Mouse (Mus musculus) brain, embryonic 14.5 days (tissue): ENCODE measurements around the gene BC051019. TPM values are rescaled to one million over a fixed set of nuclear protein-coding genes. Genes with fewer than 3 reads are reported as not detected.

Experiments
- DNase-seq: peaks from one replicate; pipeline ENCODE4 v3.0.0-alpha.2; 2011; ENCODE audit warnings: low read depth
- CTCF ChIP-seq: fragments of 200-500 bp; IDR thresholded peaks from 2 replicates; pipeline ENCODE4 v1.5.1; 2012; ENCODE audit warnings: inconsistent platforms, mild to moderate bottlenecking, moderate library complexity, borderline replicate concordance; ENCODE audit not compliant: insufficient read depth, insufficient read length; ENCODE audit errors: extremely low read depth
- POLR2A ChIP-seq: fragments of 200-500 bp; IDR thresholded peaks from 2 replicates; pipeline ENCODE4 v1.6.1; 2012; ENCODE audit warnings: mild to moderate bottlenecking, inconsistent platforms, borderline replicate concordance; ENCODE audit not compliant: poor library complexity, insufficient read depth, insufficient read length, severe bottlenecking; ENCODE audit errors: extremely low read depth
- polyA plus RNA-seq: library from polyadenylated mRNA; depleted of rRNA; stranded (reverse); fragments of >200 nt; gene quantifications from 2 replicates; pipeline ENCODE4 v1.2.3, GENCODE M21; 2012; rRNA removed

The BC051019 gene
- polyA plus RNA-seq, 1 experiment: 0.26 TPM

GRCm38 (mm10) chr7:109674944-109675628 is 48.6 kb downstream of the BC051019 start:
- no peak for TF ChIP-seq CTCF
- TF ChIP-seq POLR2A: no peak
- no peak for DNase-seq

DNA sequence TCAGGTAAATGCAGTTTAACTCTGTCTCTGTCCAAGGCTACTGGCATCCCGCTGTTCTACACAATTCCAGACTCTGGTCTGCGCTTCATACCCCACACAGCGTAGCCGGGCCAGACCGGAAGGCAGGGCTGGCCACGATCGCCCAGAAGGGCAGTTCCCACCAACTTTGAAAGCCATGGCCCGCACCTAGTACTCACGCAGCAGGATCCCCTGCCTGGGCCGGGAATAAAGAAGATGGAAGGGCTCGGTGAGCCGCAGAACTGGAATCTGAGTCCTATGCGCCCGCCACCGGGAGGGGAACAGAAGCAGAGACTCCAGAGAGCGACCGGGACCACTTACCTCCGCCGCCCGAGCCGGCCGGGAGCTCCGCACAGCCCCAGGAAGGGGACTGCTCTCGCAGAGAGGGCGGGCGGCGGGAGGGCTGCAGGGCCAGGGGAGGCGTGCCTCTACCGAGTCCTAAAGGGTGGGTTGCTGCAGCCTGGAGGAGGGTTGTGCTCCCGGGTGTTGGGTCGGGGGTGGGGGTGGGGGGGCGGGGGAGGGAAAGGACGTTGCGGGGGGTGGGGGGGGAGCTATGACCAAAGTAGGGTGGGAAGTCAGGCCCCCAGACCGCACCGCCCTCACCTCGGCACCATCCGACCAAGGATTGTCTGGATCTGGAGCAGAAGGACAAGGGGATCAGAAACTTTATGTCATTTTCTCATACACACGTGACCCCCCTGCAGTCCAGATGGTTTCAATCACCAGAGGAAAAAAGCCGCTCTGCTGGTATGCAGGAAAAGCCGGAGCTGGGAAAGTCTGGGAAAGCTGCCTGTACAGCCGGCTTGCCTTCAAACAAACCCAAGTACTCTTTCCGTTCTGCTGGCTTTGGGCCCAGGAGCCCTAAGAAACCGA is 51.8 kb downstream of the BC051019 start:
- TF ChIP-seq CTCF (no peak), POLR2A (peak; percentile 41; the same call in 1 of the 2 replicates)
- DNase-seq: peak; percentile 93

DNA sequence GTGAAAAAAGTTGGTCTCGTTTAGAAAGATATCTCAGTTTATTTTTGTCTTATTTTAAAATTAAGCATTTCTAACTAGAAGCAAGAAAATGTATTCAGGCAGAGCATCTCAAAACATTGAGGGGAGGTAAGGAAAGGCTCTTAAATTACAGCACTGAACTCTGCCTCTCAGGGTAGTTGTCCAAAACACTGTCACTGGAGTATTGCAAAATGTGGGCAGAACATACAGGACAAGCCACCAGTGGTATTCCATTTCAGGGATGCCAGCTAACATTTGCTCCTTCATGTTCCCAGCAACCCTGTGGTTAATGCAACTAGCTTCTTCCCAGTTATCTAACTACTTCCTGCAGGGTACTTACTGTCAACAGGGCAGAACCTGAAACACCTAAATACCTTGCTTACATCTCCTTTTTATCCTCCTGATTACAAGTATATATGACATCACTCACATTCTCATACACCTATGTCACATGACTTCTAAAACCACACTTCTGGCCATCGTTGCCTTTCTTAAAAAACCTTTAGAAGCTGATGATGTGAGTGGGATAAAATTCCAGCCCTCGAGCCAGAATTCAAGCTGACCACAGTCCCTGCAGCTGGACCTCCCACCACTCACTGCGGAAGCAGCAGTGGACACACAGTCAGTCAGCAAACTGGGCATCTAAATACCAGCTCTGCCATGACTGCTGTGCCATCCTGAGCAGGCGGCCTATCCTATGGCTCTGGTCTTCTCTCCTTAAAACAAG is 54.1 kb downstream of the BC051019 start:
- TF ChIP-seq POLR2A (no peak), CTCF (no peak)
- DNase-seq: no peak

- DNase-seq: no peak
- no peak for TF ChIP-seq POLR2A
These were observed 57.0 kb downstream of the BC051019 start for GRCm38 (mm10) chr7:109666664-109667063.

GRCm38 (mm10) chr7:109662626-109663025 is 61.0 kb downstream of the BC051019 start:
- peak; percentile 38 for DNase-seq
- TF ChIP-seq POLR2A (no peak), CTCF (no peak)

Other genes starting within 250 kb of the BC051019 start
- 1.2 and 1.5 TPM in 2 replicates for gene Trim66, start 215.7 kb downstream of the BC051019 start, polyA plus RNA-seq
- 440 and 482 TPM in 2 replicates for gene Rpl27a, start 204.7 kb downstream of the BC051019 start, polyA plus RNA-seq
- 17.6 and 26.6 TPM in 2 replicates for gene St5, start 20.2 kb downstream of the BC051019 start, polyA plus RNA-seq
- 11.1 and 12.0 TPM in 2 replicates for gene Akip1, start 20.2 kb downstream of the BC051019 start, polyA plus RNA-seq
- gene Ascl3, start 7.9 kb upstream of the BC051019 start, polyA plus RNA-seq: 0.11 and 0.14 TPM in 2 replicates
- gene Tmem9b, start 29.0 kb upstream of the BC051019 start, polyA plus RNA-seq: 64.2 and 69.0 TPM in 2 replicates
- 2.6 and 3.2 TPM in 2 replicates for gene Nrip3, start 58.2 kb upstream of the BC051019 start, polyA plus RNA-seq
- 0.35 and 1.5 TPM in 2 replicates for gene Scube2, start 141.8 kb upstream of the BC051019 start, polyA plus RNA-seq
- gene Dennd5a, start 236.6 kb upstream of the BC051019 start, polyA plus RNA-seq: 153 and 157 TPM in 2 replicates